Mouse (Mus musculus) midbrain, embryonic 13.5 days (tissue): ENCODE data around the gene Eif3j1. TPM values are rescaled to one million over a fixed set of nuclear protein-coding genes. Genes with fewer than 3 reads are reported as not detected.
"Not testable (repeated sequence)": the region's sequence is repeated elsewhere in the genome, so short reads cannot be mapped to it uniquely, and the experiment has no call there.

ENCODE experiments used
- ATAC-seq: fragments of 200-750 bp; cut with Nextera tagmentation; 2 replicates; pipeline ENCODE4 v1.8.0; 2017; ENCODE audit warnings: mild to moderate bottlenecking, moderate TSS enrichment, moderate library complexity
- H3K27ac ChIP-seq: fragments of 300-500 bp; sonication (generic); 2 replicates; pipeline ENCODE4 v1.5.1; 2015; ENCODE audit warnings: inconsistent platforms, mild to moderate bottlenecking, moderate library complexity
- H3K27me3 ChIP-seq: fragments of 300-500 bp; sonication (generic); 2 replicates; pipeline ENCODE4 v1.6.1; 2015; ENCODE audit warnings: mild to moderate bottlenecking, inconsistent platforms
- H3K36me3 ChIP-seq: fragments of 300-500 bp; sonication (generic); 2 replicates; pipeline ENCODE4 v1.6.1; 2015; ENCODE audit warnings: mild to moderate bottlenecking, inconsistent platforms
- H3K4me1 ChIP-seq: fragments of 300-500 bp; sonication (generic); replicated peaks from 2 replicates; pipeline ENCODE4 v1.6.1; 2015; ENCODE audit warnings: inconsistent platforms
- H3K4me2 ChIP-seq: fragments of 300-500 bp; sonication (generic); replicated peaks from 2 replicates; pipeline ENCODE4 v1.6.1; 2015; ENCODE audit warnings: moderate library complexity, mild to moderate bottlenecking, inconsistent platforms
- H3K4me3 ChIP-seq: fragments of 300-500 bp; sonication (generic); replicated peaks from 2 replicates; pipeline ENCODE4 v1.5.1; 2015; ENCODE audit warnings: mild to moderate bottlenecking, inconsistent platforms
- H3K9ac ChIP-seq: fragments of 300-500 bp; sonication (generic); replicated peaks from 2 replicates; pipeline ENCODE4 v1.6.1; 2015; ENCODE audit warnings: mild to moderate bottlenecking, inconsistent platforms
- H3K9me3 ChIP-seq: fragments of 300-500 bp; sonication (generic); 2 replicates; pipeline ENCODE4 v1.6.1; 2016; ENCODE audit warnings: mild to moderate bottlenecking, inconsistent platforms
- WGBS: fragments of 180-500 bp; shearing (Covaris S2); methylation state at CpG from one replicate; pipeline ENCODE4 v1.1.7; 2015; 5-methylcytosine and 5-hydroxymethylcytosine counted together
- polyA plus RNA-seq: library from polyadenylated mRNA; unstranded; fragments of >200 nt; fragmentation: Nextera tagmentation; extraction: Ambion mirVana; gene quantifications from 2 replicates; pipeline ENCODE4 v1.2.1, GENCODE M21; 2015

Gene Eif3j1
- polyA plus RNA-seq, 1 experiment from 2014 or later, result 10.2 TPM

DNA sequence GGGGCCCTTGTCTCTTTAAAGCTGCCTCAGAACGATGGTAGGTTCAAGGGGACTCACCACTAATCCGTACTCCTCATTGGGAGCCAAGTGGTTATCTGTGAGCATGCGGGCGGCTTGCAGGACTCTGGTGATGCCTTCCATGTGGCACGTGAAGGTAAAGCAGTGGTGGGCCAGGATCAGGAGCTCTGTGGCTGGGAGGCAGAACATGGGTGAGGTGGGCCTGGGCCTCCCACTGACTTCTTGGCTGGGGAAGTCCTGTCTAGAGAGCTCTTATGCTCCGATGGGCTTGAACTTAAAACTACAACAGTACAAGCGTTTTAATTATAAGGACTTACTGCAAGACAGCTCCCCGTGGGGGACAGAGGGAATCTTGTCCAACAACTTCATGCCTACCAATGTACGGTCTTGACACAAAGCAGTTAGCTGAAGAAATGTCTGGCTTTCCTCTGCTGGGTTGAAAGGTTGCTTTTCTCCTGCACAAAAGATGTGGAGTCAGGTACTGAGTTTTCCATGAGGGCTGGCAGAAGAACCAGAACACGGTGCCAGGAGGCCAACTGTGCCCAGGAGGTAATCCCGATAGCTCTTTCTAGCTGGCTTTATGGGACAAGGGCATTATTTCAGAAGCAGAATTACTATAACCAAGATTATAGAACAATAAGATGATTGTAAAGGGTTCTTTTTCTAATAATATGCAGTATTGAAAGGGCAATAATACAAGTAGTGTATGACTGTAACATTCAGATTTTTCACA is 31.2 kb downstream of the Eif3j1 start:
- Histone ChIP-seq H3K36me3 (peaks cover 51% of the 10 kb centered on the region), H3K4me1 (no peaks in the 10 kb centered on the region), H3K9me3 (no peaks in the 10 kb centered on the region), H3K4me3 (no peak overlapping the region), H3K27me3 (no peaks in the 10 kb centered on the region), H3K9ac (no peak overlapping the region), H3K27ac (no peak overlapping the region), H3K4me2 (no peak overlapping the region)
- WGBS, result 92% methylated on average over 11 of the region's 11 CpGs
- ATAC-seq, result no peak

DNA sequence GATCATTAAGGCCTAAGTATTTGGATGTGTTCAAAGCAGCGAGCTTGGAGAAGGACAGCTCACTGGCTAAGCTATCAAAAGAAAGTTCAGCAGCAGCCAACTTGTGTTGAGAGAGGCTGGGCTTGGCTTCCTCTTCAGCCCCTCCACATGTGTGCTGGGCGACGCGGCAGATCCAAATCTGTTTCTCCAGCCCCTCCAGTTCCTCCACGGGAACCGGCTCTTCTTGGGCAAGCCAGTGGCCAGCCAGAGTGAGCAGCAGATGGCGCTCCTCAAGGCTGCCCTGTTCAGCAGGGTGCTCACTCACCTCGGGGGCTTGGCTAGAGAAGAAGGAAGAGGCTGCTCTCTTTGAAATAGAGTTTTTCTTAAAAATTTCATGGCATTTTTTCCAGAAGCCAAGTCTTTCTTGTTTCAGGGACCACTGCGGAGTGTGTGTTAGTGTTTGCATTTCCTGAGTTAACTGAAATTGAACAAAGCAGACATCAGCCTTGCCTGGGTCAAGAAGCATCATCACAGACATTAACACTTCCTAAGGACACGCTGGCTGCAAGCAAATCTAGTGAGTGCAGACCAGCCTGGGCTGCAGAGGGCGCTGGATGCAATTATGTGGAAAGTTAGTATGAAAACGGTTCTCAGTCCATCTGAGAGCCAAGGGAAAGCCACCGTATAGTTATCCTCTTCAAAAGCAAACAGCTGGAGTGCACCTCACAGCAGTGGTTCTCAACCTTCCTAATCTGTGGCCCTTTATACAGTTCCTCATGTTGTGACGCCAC is 37.0 kb downstream of the Eif3j1 start:
- Histone ChIP-seq H3K4me3 (no peak overlapping the region), H3K27ac (no peak overlapping the region), H3K27me3 (no peaks in the 10 kb centered on the region), H3K4me2 (no peak overlapping the region), H3K4me1 (no peaks in the 10 kb centered on the region), H3K9ac (no peak overlapping the region), H3K36me3 (peaks cover 50% of the 10 kb centered on the region), H3K9me3 (no peaks in the 10 kb centered on the region)
- WGBS, result 52% methylated on average over 14 of the region's 14 CpGs
- ATAC-seq, result no peak

DNA sequence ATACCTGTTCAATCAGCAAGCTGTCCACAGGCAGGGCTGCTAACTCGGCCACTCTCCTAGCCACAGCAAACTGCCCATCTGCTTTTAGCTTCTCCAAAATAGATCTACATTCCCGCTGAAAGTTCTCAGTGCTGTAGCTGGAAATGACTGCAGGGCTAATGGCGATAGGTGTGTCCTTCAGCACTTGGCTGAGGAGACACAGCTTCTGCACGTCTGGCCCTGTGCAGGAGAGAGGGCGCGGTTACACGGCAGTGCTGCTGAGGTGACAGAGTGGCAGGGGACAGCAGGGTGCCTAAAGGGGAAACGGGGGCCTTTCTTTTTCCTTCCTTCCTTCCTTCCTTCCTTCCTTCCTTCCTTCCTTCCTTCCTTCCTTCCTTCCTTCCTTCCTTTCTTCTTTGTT is 37.9 kb downstream of the Eif3j1 start:
- Histone ChIP-seq H3K36me3 (peaks cover 49% of the 10 kb centered on the region), H3K27ac (no peak overlapping the region), H3K27me3 (no peaks in the 10 kb centered on the region), H3K4me1 (no peaks in the 10 kb centered on the region), H3K9ac (no peak overlapping the region), H3K9me3 (no peaks in the 10 kb centered on the region), H3K4me3 (no peak overlapping the region), H3K4me2 (no peak overlapping the region)
- ATAC-seq, result no peak
- 90% methylated on average over 8 of the region's 8 CpGs for WGBS

DNA sequence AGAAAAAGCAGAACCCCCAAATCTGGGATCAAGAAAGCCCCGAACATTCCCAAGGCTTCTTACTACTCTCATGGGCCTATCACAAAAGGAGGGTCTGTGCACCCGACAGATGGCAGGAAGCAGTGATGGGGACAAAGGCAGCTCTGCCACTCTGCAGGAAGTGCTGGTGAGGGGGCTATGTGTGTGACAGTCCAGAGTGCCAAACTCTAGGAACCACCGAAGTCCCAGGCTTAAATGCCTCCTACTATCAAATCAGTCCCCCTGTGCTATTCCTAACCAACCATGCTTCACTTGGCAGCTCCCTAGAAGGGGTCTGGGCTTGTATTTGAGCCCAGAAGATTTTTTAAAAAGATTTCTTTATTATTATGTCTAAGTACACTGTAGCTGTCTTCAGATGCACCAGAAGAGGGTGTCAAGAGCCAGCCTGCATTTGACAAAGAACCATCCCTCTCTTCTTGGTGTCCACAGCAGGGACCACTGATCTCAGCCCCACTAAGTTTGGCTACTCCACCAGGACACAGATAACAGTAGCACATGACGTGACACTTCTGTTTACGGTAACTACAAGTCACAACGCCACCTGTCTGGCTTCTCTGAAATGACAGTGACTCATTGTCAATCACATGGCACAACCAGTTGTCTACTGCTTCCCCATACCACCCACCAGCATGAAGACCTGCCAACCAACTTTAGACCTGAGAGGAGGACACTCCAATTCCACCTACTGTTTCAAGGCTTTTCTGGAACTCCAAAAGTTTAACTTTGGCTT is 41.0 kb downstream of the Eif3j1 start:
- H3K27ac ChIP-seq, result no peak overlapping the region
- no peaks in the 10 kb centered on the region for H3K9me3 ChIP-seq
- 87% methylated on average over 6 of the region's 6 CpGs for WGBS
- H3K9ac ChIP-seq, result no peak overlapping the region
- H3K4me3 ChIP-seq, result no peak overlapping the region
- no peak overlapping the region for H3K4me2 ChIP-seq
- ATAC-seq, result no peak
- peaks cover 60% of the 10 kb centered on the region for H3K36me3 ChIP-seq
- H3K4me1 ChIP-seq, result no peaks in the 10 kb centered on the region
- no peaks in the 10 kb centered on the region for H3K27me3 ChIP-seq

DNA sequence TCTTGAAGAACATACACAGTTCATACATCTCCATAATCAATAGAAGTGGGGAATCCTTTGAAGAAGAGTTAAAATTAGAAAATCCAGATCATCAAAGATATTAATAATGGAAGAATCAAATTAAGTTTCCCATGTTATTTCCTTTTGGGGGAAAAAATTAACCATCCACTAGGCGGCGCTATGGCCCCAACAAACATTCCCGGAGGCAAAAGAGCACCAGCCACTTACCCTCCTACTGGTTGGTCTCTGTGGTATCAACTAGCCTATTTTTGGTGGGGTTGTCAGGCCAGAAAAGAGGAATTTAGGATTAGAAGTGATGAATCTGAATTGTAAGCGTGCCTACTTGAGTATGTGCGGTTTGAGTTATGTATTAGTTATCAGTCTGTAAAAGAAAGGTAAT is 41.6 kb downstream of the Eif3j1 start:
- no peak overlapping the region for H3K27ac ChIP-seq
- WGBS, result 33% methylated on average over 5 of the region's 5 CpGs
- no peaks in the 10 kb centered on the region for H3K27me3 ChIP-seq
- H3K4me2 ChIP-seq, result no peak overlapping the region
- H3K4me3 ChIP-seq, result no peak overlapping the region
- H3K4me1 ChIP-seq, result no peaks in the 10 kb centered on the region
- ATAC-seq, result no peak
- peaks cover 59% of the 10 kb centered on the region for H3K36me3 ChIP-seq
- no peaks in the 10 kb centered on the region for H3K9me3 ChIP-seq
- no peak overlapping the region for H3K9ac ChIP-seq

DNA sequence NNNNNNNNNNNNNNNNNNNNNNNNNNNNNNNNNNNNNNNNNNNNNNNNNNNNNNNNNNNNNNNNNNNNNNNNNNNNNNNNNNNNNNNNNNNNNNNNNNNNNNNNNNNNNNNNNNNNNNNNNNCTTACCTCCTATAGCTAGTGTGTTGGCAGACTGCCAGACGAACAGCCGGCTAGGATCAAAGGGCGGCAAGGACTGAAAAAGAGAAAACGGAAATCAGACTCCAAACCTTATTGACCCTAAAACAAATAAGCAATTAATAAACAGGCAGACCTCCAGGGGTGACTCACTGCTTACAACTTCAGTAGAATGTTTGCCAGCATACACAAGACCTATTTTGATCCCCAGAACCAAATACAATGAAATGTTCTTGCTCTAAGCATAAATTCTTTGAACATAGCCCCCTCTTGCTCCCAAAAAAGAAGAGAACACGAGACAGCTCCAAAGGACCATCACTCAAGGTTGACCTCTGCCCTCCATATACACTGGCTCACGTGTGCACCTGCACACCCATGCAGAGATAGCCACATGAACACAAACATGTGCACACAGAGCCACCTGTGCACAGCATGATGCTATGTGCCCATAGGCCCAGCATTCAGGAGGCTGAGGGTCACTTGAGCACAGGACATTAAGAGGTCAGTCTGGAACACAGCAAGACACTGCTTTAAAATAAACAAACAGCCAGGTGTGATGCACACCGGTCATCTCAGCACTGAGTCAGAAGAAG is 53.5 kb downstream of the Eif3j1 start:
- Histone ChIP-seq H3K9me3 (no peaks in the 10 kb centered on the region), H3K36me3 (peaks cover 74% of the 10 kb centered on the region), H3K4me1 (no peaks in the 10 kb centered on the region), H3K27ac (no peak overlapping the region), H3K4me2 (no peak overlapping the region), H3K9ac (no peak overlapping the region), H3K4me3 (no peak overlapping the region), H3K27me3 (no peaks in the 10 kb centered on the region)
- WGBS, result 63% methylated on average over 7 of the region's 7 CpGs
- ATAC-seq, result no peak

DNA sequence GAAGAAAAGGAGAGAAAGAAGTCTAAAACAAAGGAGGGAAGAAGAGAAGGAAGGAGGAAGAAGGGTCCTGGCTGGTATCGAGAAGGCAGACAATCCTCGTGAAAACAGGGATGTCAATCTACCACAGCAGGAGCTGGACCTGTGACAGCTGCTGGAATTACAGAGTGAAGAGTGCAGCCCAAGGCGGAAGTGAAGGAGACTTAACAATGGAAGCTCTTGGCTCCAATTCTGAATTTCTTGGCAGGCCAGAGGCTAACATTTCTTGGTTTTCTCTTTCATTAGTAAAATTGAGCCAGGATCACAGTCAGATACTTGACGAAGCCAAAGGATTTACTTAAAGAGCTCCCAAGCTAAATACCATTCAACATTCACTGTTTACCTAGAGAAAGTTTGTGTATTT is 58.1 kb downstream of the Eif3j1 start:
- peaks cover 84% of the 10 kb centered on the region for H3K36me3 ChIP-seq
- no peak overlapping the region for H3K4me2 ChIP-seq
- H3K4me1 ChIP-seq, result no peaks in the 10 kb centered on the region
- no peak for ATAC-seq
- H3K9ac ChIP-seq, result no peak overlapping the region
- H3K27me3 ChIP-seq, result no peaks in the 10 kb centered on the region
- no peak overlapping the region for H3K4me3 ChIP-seq
- H3K9me3 ChIP-seq, result no peaks in the 10 kb centered on the region
- WGBS, result 85% methylated on average over 4 of the region's 4 CpGs
- H3K27ac ChIP-seq, result no peak overlapping the region

DNA sequence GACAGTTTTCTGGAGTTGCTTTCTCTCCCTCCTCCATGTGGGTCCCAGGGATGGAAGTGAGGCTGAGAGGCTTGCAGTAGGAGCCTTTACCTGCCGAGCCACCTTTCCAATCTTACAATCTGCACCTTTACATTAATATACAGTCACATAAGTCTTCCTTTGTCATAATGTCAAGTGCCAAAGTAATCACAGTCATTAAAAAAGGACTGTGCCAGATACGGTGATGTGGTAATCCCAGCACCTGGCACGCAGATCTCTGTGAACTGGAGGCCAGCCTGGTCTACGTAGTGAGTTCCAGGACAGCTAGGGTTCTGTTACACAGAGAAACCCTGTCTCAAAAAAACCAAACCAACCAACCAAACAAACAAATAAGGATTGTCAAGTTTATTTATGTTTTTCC is 65.5 kb downstream of the Eif3j1 start:
- Histone ChIP-seq H3K27ac (no peak overlapping the region), H3K27me3 (no peaks in the 10 kb centered on the region), H3K4me3 (no peak overlapping the region), H3K36me3 (peaks cover 93% of the 10 kb centered on the region), H3K9me3 (no peaks in the 10 kb centered on the region), H3K4me2 (no peak overlapping the region), H3K4me1 (no peaks in the 10 kb centered on the region), H3K9ac (no peak overlapping the region)
- no peak for ATAC-seq
- 94% methylated on average over 4 of the region's 4 CpGs for WGBS

DNA sequence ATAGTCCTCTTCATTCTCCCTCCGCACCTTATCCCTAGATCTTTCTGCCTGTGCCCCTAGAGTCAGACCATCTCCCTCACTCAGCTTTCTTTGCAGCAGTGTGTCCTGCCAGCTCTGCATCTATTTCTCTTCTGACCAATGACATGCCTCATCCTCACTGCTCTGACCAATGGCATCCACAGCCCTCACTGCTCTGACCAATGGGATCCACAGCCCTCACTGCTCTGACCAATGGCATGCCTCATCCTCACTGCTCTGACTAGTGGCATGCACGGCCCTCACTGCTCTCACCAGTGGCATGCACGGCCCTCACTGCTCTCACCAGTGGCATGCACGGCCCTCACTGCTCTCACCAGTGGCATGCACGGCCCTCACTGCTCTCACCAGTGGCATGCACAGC is 69.3 kb downstream of the Eif3j1 start:
- WGBS, result 89% methylated on average over 5 of the region's 5 CpGs
- H3K4me2 ChIP-seq, H3K27me3 ChIP-seq, H3K27ac ChIP-seq, ATAC-seq, H3K9me3 ChIP-seq, H3K9ac ChIP-seq, H3K4me1 ChIP-seq, H3K4me3 ChIP-seq: not testable (repeated sequence)
- H3K36me3 ChIP-seq, result peaks cover 89% of the 10 kb centered on the region

DNA sequence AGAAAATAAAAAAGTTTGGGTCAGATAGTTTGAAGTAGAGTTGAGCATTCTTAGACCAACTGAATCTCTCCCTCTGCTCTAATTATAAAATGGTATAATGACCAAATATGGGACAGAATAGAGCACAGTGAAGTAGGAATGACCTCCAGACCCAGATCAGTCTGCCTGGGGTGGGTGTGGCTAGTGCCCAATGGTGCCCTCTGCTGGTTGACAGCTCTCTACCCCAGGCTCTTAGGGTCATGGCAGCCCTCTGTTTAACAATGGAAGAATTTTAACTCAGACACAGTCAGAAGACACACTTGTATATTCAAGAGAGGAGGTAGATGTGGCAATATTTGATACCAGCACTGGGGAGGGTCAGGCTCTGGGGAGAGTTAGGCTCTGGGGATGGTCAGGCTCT is 73.7 kb downstream of the Eif3j1 start:
- Histone ChIP-seq H3K27me3 (no peaks in the 10 kb centered on the region), H3K27ac (no peak overlapping the region), H3K4me2 (no peak overlapping the region), H3K4me3 (no peak overlapping the region), H3K9me3 (no peaks in the 10 kb centered on the region), H3K4me1 (no peaks in the 10 kb centered on the region), H3K36me3 (peaks cover 61% of the 10 kb centered on the region), H3K9ac (no peak overlapping the region)
- no peak for ATAC-seq
